Mouse (Mus musculus): ENCODE measurements around the gene Erap1. TPM values are rescaled to one million over a fixed set of nuclear protein-coding genes. Genes with fewer than 3 reads are reported as not detected.
A peak's percentile ranks its signal among the peaks of the same experiment; 100 is the strongest.
"Not testable (repeated sequence)": the region's sequence is repeated elsewhere in the genome, so short reads cannot be mapped to it uniquely, and the experiment has no call there.

Gene Erap1
- total RNA-seq (2021), result 10 to 100 TPM; 80.0 to 92.4 TPM
- long read RNA-seq, experiment 1, full-length matches to known transcripts, result 5 of 10 reads
- long read RNA-seq, experiment 1, partial matches to known transcripts, result 3 of 10 reads
- long read RNA-seq, experiment 1, other reads (novel, unspliced or antisense), result 2 of 10 reads
- long read RNA-seq, experiment 2, full-length matches to known transcripts, result 5 of 8 reads
- long read RNA-seq, experiment 2, partial matches to known transcripts, result 1 of 8 reads
- long read RNA-seq, experiment 2, other reads (novel, unspliced or antisense), result 2 of 8 reads

- DNase-seq, result peak; percentile 8 to 27
Measured at GRCm38 (mm10) chr13:74638793-74639711, at the start of gene Erap1. Gene Erap1 (plus strand): TSS chr13:74639568.

- peak; percentile 8 to 31 for DNase-seq
Measured at GRCm38 (mm10) chr13:74591401-74591821, 48.0 kb upstream of the Erap1 start.

GRCm38 (mm10) chr13:74591828-74592227 lies 47.5 kb upstream of the Erap1 start:
- not testable (repeated sequence) for DNase-seq

DNA sequence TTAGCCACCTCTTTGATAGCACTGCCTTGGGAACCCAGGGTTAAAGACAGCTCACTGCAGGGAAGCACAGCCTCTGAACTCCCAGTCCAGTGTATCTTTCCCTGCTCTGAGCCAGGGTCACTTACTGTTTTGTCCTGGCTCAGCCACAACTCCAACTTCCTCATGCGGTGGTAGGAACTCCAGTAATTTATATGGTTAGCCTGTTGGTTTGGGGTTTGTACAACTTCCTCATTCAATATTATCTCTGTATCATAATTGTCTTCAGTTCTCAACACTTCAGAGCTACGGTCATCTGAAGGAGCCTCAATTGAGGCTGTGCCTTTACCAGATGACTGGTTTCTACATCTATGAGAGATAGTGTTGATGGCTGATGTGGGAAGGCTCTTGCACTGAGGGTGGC lies 42.3 kb upstream of the Erap1 start:
- DNase-seq, result not testable (repeated sequence)

GRCm38 (mm10) chr13:74601776-74602175 lies 37.6 kb upstream of the Erap1 start:
- not testable (repeated sequence) for DNase-seq

GRCm38 (mm10) chr13:74617163-74618019 lies 22.0 kb upstream of the Erap1 start:
- DNase-seq, result peak; percentile 85 to 87

DNA sequence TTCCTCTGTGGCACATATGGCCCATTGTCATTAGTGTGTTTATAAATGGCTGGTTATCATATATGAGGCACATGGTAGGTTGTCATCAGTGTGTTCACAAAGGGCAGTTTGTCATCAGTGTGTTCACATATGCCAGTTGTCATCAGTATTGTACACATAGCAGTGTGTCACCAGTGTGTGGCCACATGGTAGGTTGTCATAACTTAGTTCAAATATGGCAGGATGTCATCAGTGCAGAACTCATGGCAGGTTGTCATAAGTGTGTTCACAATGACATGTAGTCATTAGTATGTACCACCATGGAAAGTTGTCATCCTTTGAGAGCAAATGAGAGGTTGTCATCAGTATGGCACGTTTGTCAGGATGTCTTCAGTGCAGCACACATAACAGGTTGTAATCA lies 7.0 kb upstream of the Erap1 start:
- DNase-seq, result no peak

DNA sequence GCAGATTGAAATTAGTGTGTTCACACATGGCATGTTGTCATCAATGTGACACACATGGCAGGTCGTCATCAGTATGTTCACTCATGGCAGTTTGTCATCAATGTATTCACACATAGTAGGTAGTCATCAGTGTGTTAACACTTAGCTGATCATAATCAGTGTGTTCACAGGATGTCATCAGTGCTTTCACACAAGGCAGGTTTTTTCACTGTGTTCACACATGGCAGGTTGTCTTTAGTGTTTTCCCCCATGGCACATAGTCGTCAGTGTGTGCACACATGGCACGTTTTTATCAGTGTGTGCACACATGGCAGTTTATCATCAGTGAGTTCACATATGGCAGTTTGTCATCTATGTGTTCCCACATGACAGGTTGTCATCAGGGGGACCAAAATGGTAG lies 6.5 kb upstream of the Erap1 start:
- no peak for DNase-seq

GRCm38 (mm10) chr13:74639712-74640522 lies 549 bp downstream of the Erap1 start:
- peak; percentile 92 for DNase-seq

- not testable (repeated sequence) for DNase-seq
Measured at GRCm38 (mm10) chr13:74640523-74640920, 1.2 kb downstream of the Erap1 start.

DNA sequence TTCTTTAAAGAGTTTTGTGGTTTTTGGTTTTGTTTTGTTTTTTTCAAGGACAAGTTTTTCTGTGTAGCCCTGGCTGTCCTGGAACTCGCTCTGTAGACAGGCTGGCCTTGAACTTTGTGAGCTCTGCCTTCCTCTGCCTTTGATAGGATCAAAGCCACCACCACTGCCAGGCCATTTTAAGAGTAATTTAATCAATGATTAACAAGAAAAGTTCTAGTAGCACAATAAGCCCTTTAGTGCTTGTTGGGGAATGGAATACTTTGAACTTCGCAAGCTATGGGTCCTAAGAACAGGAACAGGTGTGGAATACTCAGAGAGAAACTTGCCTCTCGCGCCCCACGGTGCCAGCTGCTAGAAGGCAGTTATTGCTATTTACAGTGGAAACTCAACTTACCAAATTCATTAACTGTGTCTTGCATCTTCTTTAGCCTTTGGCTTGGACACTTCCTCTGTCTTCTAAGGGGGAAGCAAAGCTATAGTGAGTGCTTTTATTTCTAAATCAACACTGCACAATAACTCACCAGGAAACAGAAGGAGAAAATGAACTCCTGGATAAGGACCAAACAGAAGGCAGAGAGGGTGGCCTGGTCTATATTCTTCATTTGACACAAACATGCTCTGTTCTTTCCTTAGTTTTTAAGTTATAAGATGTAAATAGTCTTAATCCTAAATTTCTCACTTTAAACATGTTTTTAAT lies 56.3 kb downstream of the Erap1 start:
- DNase-seq, result peak; percentile 3 to 29

DNA sequence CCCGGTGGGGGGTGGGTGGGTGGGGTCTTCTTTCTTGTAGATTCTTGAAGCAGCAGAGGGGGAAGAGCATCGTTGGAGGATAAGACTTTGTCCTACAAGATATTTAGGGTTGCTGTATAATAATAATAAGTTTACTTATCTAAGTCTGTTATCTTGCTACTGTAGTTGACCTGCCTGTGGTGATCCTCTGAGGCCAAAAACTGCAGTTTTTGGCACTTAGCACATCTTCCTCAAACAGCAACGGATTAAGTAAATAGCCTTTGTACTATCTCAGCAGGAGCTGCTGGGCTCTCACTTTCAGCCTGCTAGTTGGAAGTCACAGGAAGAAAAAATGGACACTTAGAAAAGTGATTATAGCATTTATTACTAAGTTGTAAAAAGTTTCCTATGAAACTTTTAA lies 56.9 kb downstream of the Erap1 start:
- DNase-seq, result no peak

- DNase-seq, result no peak
Measured at GRCm38 (mm10) chr13:74719002-74719401, 79.6 kb downstream of the Erap1 start.

- DNase-seq, result no peak
Measured at GRCm38 (mm10) chr13:74733726-74734125, 94.4 kb downstream of the Erap1 start.

DNA sequence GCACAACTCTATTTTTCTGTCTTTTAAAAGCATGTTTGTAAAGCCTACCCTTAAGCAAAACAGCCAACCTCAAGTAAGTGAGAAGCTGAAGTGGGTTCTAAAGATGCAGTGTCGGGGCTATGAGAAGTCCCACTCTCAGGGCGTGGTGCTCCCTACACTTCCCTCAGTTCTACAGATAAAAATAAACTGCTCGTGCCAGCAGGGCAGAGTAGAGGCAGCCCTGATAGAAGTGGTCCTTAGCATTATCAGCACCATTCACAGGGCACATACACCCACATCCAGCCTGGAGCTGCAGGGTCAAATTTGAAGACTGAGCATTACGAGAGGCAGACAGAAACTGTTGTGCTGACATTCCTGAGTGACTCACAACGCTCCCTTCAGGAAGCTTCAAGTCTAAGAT lies 96.5 kb downstream of the Erap1 start:
- DNase-seq, result no peak

GRCm38 (mm10) chr13:74736396-74736795 lies 97.0 kb downstream of the Erap1 start:
- DNase-seq, result no peak

Measured in adrenal gland, postnatal 36 days (tissue).